In the genomic region with DNA sequence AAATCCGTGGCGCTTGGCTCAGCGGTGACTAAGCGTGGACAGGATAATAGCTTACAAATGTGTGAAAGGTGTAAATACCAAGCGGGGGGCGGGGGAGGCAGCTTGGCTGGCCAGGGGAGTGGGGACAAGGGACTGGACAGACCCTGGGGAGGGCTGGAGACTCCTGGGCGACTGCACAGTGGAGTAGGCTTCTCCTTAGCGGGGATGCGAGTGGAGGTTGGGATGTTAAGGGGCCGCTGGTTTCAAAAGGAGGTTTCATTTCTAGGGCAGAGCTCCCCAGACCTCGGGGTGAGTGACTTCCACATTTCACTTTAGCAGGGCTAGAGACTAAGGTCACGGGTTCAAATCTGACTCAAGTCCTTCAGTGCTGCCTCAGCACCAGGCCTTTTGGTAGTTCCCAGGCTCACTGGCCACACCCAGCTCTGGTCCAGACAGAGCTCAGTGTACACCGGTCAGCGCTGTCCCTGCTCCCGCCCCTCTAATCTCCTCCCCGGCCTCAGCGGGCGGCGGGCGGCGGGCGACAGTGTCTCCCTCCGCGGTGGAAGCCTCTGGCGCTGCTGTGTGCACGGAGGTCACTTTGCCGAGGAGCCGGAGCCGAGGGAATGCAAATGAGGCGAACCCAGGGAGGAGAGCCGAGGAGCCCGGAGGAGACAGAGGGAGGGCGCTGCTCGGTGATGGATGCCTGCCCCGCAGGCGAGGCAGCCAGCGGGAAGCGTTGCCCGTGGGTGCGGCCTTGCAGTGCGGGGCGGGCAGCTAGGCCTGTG, we compare ENCODE assay signal across 9 mouse cellular contexts. TPM values are rescaled to one million over a fixed set of nuclear protein-coding genes. Genes with fewer than 3 reads are reported as not detected.
DNase-seq lines count a peak whose midpoint lies in the region; ATAC-seq and TF ChIP-seq lines count a peak whose summit lies in the region.
"Had no signal": no experiment of that assay in that cellular context is flagged by ENCODE, and none has a peak within 500 bp of the region (broad histone marks: within the 10 kb centered on the region; RNA-seq: fewer than 3 reads in every experiment).

No protein-coding gene starts in this region.

- 1% methylated on average over 42 of the region's 42 CpGs for WGBS in forebrain, embryonic 12.5 days
- 3% methylated on average over 41 of the region's 42 CpGs for WGBS in intestine, embryonic 14.5 days
- WGBS in liver, embryonic 16.5 days (ENCODE audit: insufficient replicate concordance) = 4% methylated on average over 42 of the region's 42 CpGs
- 4% methylated on average over 42 of the region's 42 CpGs for WGBS in small intestine, adult 2 months

- H3K4me3 ChIP-seq in forebrain, embryonic 12.5 days (replicated peaks) = peak overlapping the region; percentile 33
- H3K4me3 ChIP-seq in intestine, embryonic 14.5 days (ENCODE audit: low read depth, low read length) = peak overlapping the region; percentile 27
- peak overlapping the region; percentile 26 for H3K4me3 ChIP-seq in liver, embryonic 16.5 days (ENCODE audit: low read depth, low read length)
- peak overlapping the region; percentile 51 for H3K4me3 ChIP-seq in small intestine, adult 2 months (ENCODE audit: low read depth, low read length)

- peak; percentile 68 to 71 for DNase-seq in left cerebral cortex, postnatal 25 days (ENCODE audit: low spot score in 2 of 2)
- DNase-seq in left cerebral cortex, postnatal 4 days = no peak
- peak; percentile 57 to 62 for DNase-seq in adrenal gland, postnatal 36 days
- DNase-seq in intestine, embryonic 14.5 days (ENCODE audit: low spot score) = peak; percentile 76
- DNase-seq in T-cell, adult 2 months (ENCODE audit: low spot score) = no peak

- H3K4me2 ChIP-seq in forebrain, embryonic 12.5 days = peak overlapping the region; percentile 58
- peak overlapping the region; percentile 54 for H3K4me2 ChIP-seq in intestine, embryonic 14.5 days (ENCODE audit: low read length)
- H3K4me2 ChIP-seq in liver, embryonic 16.5 days (ENCODE audit: low read depth, low read length) = peak overlapping the region; percentile 50

- TF ChIP-seq POLR2A in small intestine, adult 2 months (IDR thresholded peaks at IDR 0.05; ENCODE audit: low read depth, low read length) = no peak

- peak overlapping the region; percentile 69 for H3K27ac ChIP-seq in forebrain, embryonic 12.5 days
- H3K27ac ChIP-seq in intestine, embryonic 14.5 days (ENCODE audit: low read depth) = peak overlapping the region; percentile 70
- H3K27ac ChIP-seq in liver, embryonic 16.5 days (ENCODE audit: low read length) = no peak overlapping the region
- 0 out of 2 replicates have a peak overlapping the region, but pooled peaks have one; percentile 9 for H3K27ac ChIP-seq in small intestine, adult 2 months (ENCODE audit: insufficient read depth, low read depth, low read length)

- peak; percentile 68 for ATAC-seq in forebrain, embryonic 12.5 days (ENCODE audit: low FRiP score)
- peak; percentile 78 for ATAC-seq in intestine, embryonic 14.5 days (replicated peaks; ENCODE audit: low FRiP score, low TSS enrichment, low read depth)
- ATAC-seq in liver, embryonic 16.5 days (ENCODE audit: low read depth) = peak; percentile 39; the same call in 1 of the 2 replicates

- H3K36me3 ChIP-seq in forebrain, embryonic 12.5 days (replicated peaks) = no peaks in the 10 kb centered on the region
- H3K36me3 ChIP-seq in intestine, embryonic 14.5 days (ENCODE audit: control insufficient read depth, insufficient read depth, low read length) = no peaks in the 10 kb centered on the region
- no peaks in the 10 kb centered on the region for H3K36me3 ChIP-seq in liver, embryonic 16.5 days (ENCODE audit: control insufficient read depth, insufficient read depth)
- no peaks in the 10 kb centered on the region for H3K36me3 ChIP-seq in small intestine, adult 2 months (ENCODE audit: control insufficient read depth, insufficient read depth, low read length)

- intact Hi-C loops in left cerebral cortex, postnatal 25 days (cut with DNase I) = no loop called here
- intact Hi-C loops in left cerebral cortex, postnatal 4 days (cut with DNase I) = no loop called here

- H3K4me1 ChIP-seq in forebrain, embryonic 12.5 days = peaks cover 60% of the 10 kb centered on the region
- H3K4me1 ChIP-seq in intestine, embryonic 14.5 days (replicated peaks; ENCODE audit: control insufficient read depth, insufficient read depth, low read length) = peaks cover 14% of the 10 kb centered on the region
- H3K4me1 ChIP-seq in liver, embryonic 16.5 days (ENCODE audit: control insufficient read depth, low read depth, low read length) = peaks cover 18% of the 10 kb centered on the region
- peaks cover 5% of the 10 kb centered on the region for H3K4me1 ChIP-seq in small intestine, adult 2 months (ENCODE audit: control insufficient read depth, insufficient read depth, insufficient read length, low read length)

- peaks cover 67% of the 10 kb centered on the region for H3K27me3 ChIP-seq in forebrain, embryonic 12.5 days
- peaks cover 25% of the 10 kb centered on the region for H3K27me3 ChIP-seq in intestine, embryonic 14.5 days (replicated peaks; ENCODE audit: control insufficient read depth, insufficient read depth, low read length)
- peaks cover 68% of the 10 kb centered on the region for H3K27me3 ChIP-seq in liver, embryonic 16.5 days (ENCODE audit: control insufficient read depth, insufficient read depth, low read depth, low read length)
- H3K27me3 ChIP-seq in small intestine, adult 2 months (ENCODE audit: control insufficient read depth, insufficient read depth, low read length) = peaks cover 29% of the 10 kb centered on the region

- no peak for TF ChIP-seq CTCF in small intestine, adult 2 months (IDR thresholded peaks at IDR 0.05; ENCODE audit: extremely low read depth, insufficient read length, insufficient replicate concordance, low read depth, low read length)

- H3K9ac ChIP-seq in forebrain, embryonic 12.5 days = peak overlapping the region; percentile 38; the same call in 1 of the 2 replicates
- peak overlapping the region; percentile 40 for H3K9ac ChIP-seq in intestine, embryonic 14.5 days (ENCODE audit: low read length)
- no peak overlapping the region for H3K9ac ChIP-seq in liver, embryonic 16.5 days (ENCODE audit: low read depth, low read length)

- H3K9me3 ChIP-seq in forebrain, embryonic 12.5 days = no peaks in the 10 kb centered on the region
- no peaks in the 10 kb centered on the region for H3K9me3 ChIP-seq in intestine, embryonic 14.5 days (ENCODE audit: control insufficient read depth, low read length)
- no peaks in the 10 kb centered on the region for H3K9me3 ChIP-seq in liver, embryonic 16.5 days (replicated peaks; ENCODE audit: control insufficient read depth, low read length)

RNA-seq across cellular contexts. Expression of a gene that starts 8.0 kb away (rescaled TPM):
- 10 to 100 TPM; 10.4 to 20.6 TPM for total RNA-seq in left cerebral cortex, postnatal 25 days (2021)
- total RNA-seq in left cerebral cortex, postnatal 4 days (2021) = 10 to 100 TPM in 1 of 2 experiments, 1 to 10 TPM in 1; 8.6 to 10.2 TPM
- 1 to 10 TPM; 3.1 to 4.8 TPM for total RNA-seq in adrenal gland, postnatal 36 days (2021)
- 6.4 and 8.2 TPM in 2 replicates for polyA plus RNA-seq in forebrain, embryonic 12.5 days (2016; fragmentation: Nextera tagmentation; extraction: Ambion mirVana)
- 0.47 and 1.0 TPM in 2 replicates for polyA plus RNA-seq in intestine, embryonic 14.5 days (2014; fragmentation: Nextera tagmentation; extraction: Ambion mirVana)
- polyA plus RNA-seq in liver, embryonic 16.5 days (2015; fragmentation: Nextera tagmentation; extraction: Ambion mirVana) = 0.06 TPM in 1 of 2 replicates, not detected in the other
- polyA plus RNA-seq in small intestine, adult 2 months (2012; rRNA removed) = 0.05 TPM in 1 of 2 replicates, not detected in the other
- total RNA-seq: liver, adult 2 months had no signal
- polyA plus RNA-seq: liver, adult 2 months had no signal

RNA-seq across cellular contexts. Expression of a gene that starts 20.9 kb away (rescaled TPM):
- total RNA-seq in left cerebral cortex, postnatal 25 days (2021) = 10 to 100 TPM; 82.1 to 82.4 TPM
- 10 to 100 TPM; 61.3 to 67.7 TPM for total RNA-seq in left cerebral cortex, postnatal 4 days (2021)
- total RNA-seq in adrenal gland, postnatal 36 days (2021) = 10 to 100 TPM; 55.3 to 63.1 TPM
- polyA plus RNA-seq in forebrain, embryonic 12.5 days (2016; fragmentation: Nextera tagmentation; extraction: Ambion mirVana) = 21.6 and 25.8 TPM in 2 replicates
- polyA plus RNA-seq in intestine, embryonic 14.5 days (2014; fragmentation: Nextera tagmentation; extraction: Ambion mirVana) = 36.7 and 42.8 TPM in 2 replicates
- polyA plus RNA-seq in liver, embryonic 16.5 days (2015; fragmentation: Nextera tagmentation; extraction: Ambion mirVana) = 2.6 and 3.1 TPM in 2 replicates
- 29.8 and 40.2 TPM in 2 replicates for polyA plus RNA-seq in small intestine, adult 2 months (2012; rRNA removed)

RNA-seq across cellular contexts. Expression of a gene that starts 21.1 kb away (rescaled TPM):
- 100 to 1,000 TPM in 1 of 2 experiments, 10 to 100 TPM in 1; 92.9 to 111 TPM for total RNA-seq in left cerebral cortex, postnatal 25 days (2021)
- 10 to 100 TPM; 41.8 to 43.5 TPM for total RNA-seq in left cerebral cortex, postnatal 4 days (2021)
- total RNA-seq in adrenal gland, postnatal 36 days (2021) = 1 to 10 TPM; 2.6 to 4.1 TPM
- polyA plus RNA-seq in forebrain, embryonic 12.5 days (2016; fragmentation: Nextera tagmentation; extraction: Ambion mirVana) = 20.8 and 24.1 TPM in 2 replicates
- polyA plus RNA-seq in intestine, embryonic 14.5 days (2014; fragmentation: Nextera tagmentation; extraction: Ambion mirVana) = 1.9 and 2.6 TPM in 2 replicates
- polyA plus RNA-seq in liver, embryonic 16.5 days (2015; fragmentation: Nextera tagmentation; extraction: Ambion mirVana) = 0.06 and 0.07 TPM in 2 replicates
- 2.7 and 3.6 TPM in 2 replicates for polyA plus RNA-seq in small intestine, adult 2 months (2012; rRNA removed)

RNA-seq across cellular contexts. Expression of a gene that starts 22.5 kb away (rescaled TPM):
- 10 to 100 TPM; 58.8 to 61.0 TPM for total RNA-seq in left cerebral cortex, postnatal 25 days (2021)
- 10 to 100 TPM; 47.9 to 60.5 TPM for total RNA-seq in left cerebral cortex, postnatal 4 days (2021)
- 10 to 100 TPM; 58.7 to 72.1 TPM for total RNA-seq in adrenal gland, postnatal 36 days (2021)
- polyA plus RNA-seq in forebrain, embryonic 12.5 days (2016; fragmentation: Nextera tagmentation; extraction: Ambion mirVana) = 54.8 and 55.8 TPM in 2 replicates
- polyA plus RNA-seq in intestine, embryonic 14.5 days (2014; fragmentation: Nextera tagmentation; extraction: Ambion mirVana) = 69.4 and 72.1 TPM in 2 replicates
- 32.5 and 35.7 TPM in 2 replicates for polyA plus RNA-seq in liver, embryonic 16.5 days (2015; fragmentation: Nextera tagmentation; extraction: Ambion mirVana)
- 121 and 187 TPM in 2 replicates for polyA plus RNA-seq in small intestine, adult 2 months (2012; rRNA removed)

RNA-seq across cellular contexts. Expression of a gene that starts 48.0 kb away (rescaled TPM):
- total RNA-seq in left cerebral cortex, postnatal 25 days (2021) = 10 to 100 TPM; 28.6 to 29.0 TPM
- 10 to 100 TPM; 39.3 to 46.6 TPM for total RNA-seq in left cerebral cortex, postnatal 4 days (2021)
- 10 to 100 TPM; 59.8 to 67.4 TPM for total RNA-seq in adrenal gland, postnatal 36 days (2021)
- 31.8 and 36.8 TPM in 2 replicates for polyA plus RNA-seq in forebrain, embryonic 12.5 days (2016; fragmentation: Nextera tagmentation; extraction: Ambion mirVana)
- 80.9 and 88.4 TPM in 2 replicates for polyA plus RNA-seq in intestine, embryonic 14.5 days (2014; fragmentation: Nextera tagmentation; extraction: Ambion mirVana)
- 4.0 and 6.3 TPM in 2 replicates for polyA plus RNA-seq in liver, embryonic 16.5 days (2015; fragmentation: Nextera tagmentation; extraction: Ambion mirVana)
- polyA plus RNA-seq in small intestine, adult 2 months (2012; rRNA removed) = 4.3 and 6.3 TPM in 2 replicates

Comparison
In these comparisons a context has a peak if more than half of its experiments do, and no peak if none do; other contexts are left out.
1. DNase-seq: peak in left cerebral cortex, postnatal 25 days (2 of 2), adrenal gland, postnatal 36 days (2 of 2) and intestine, embryonic 14.5 days (single experiment); none in left cerebral cortex, postnatal 4 days (single experiment) and T-cell, adult 2 months (single experiment).
2. Peak in every context shown above with its lines, with median percentiles within 50 percentile points of each other: ATAC-seq, H3K4me2 ChIP-seq and H3K4me3 ChIP-seq.